Mouse (Mus musculus) ovary, postnatal 36 days (tissue): ENCODE measurements around the gene Eif4e3.

Source experiments
- DNase-seq: peaks from one replicate; pipeline ENCODE4 v3.0.0; 2022; ENCODE audit warnings: low spot score, mixed read lengths

Eif4e3 gene

DNA sequence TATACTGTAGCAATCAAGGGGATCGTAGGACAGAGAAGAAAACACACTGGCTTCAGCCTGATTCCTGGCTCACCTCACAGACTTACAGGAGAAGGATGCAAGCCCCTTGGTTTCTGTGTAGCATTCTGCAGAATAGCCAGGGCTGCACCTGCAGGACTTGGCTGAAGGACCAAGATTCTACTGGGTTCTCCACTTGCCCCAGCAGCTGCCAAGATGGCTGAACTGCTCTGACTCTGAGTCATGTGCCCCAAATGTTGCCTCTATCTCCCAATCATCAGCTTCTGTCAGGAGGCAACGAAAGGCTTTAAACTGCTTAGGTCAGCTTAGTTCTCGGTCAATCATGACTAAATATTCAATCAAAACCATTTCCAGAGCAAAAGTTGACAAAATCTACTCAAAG is 42.0 kb downstream of the Eif4e3 start:
- no peak for DNase-seq

DNA sequence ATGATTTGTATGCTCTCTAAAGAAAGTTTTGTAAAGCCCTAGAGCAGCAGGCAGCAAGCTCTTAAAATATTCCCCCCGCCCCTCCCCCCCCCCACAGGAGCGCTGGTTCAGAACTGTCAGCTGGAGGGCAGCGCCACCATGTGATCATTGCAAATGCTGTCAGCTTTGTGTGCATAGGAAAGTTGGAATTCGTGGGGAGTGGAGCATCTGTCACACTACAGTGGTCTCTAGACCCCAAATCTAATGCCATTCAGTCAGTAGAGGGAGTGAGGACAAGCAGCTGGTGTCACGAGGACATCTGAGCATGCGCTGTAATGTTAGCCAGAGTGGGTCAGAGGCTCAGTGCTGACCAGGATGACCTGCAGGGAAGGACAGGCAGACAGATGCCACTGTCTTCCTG is 42.9 kb downstream of the Eif4e3 start:
- no peak for DNase-seq

DNA sequence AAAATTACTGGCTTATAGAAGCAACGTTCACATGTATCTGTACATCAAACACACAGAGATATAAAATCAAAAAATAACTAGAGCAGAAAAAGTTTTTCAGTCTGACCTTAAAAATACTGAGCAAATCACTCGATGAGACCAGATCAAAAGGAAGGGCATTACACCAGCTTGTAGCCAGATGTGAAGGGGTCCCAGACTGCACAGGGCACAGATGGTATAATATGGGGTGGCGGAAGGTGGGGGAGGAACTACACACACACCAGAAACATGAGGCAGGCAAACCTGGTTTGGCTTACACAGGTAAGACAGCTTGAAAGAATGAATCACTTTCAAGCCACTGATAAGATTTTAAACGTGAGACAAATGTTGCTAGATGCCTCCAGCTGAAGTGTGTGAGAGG is 45.4 kb downstream of the Eif4e3 start:
- no peak for DNase-seq

DNA sequence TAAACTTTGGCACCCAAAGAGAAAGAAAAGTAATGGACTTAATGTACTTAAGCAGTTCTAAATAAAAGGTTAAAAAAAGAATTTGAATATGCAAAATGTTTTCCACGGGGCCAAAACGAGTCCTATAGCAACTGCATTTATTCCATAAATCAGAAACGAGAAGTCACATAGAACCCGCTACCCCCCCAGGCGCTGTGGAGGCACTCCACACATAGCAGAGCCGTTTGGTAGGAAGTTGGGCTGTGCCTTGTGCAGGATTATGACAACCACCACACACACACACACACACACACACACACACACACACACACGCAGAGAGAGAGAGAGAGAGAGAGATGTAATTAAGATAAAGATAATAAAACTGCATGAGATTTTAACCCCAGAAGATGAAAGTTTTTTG is 46.1 kb downstream of the Eif4e3 start:
- no peak for DNase-seq

DNA sequence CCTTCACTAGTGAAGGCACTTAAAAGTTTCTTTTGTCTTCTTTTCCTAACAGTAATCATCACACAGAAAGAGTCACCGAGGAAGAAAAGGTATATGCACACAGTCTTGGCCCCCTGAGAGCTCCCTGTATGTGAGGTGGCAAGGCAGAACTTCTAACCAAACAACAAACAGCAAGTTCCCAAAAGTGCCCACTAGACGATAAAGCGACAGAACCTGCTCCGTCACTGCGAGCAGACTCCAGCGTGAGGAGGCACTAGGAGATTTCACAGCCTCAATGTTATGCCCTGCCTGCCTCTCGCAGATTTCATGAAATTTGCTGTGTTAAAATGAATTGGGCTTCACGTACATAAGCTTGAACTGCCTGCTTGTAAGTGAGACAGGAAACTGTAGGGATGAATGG is 46.6 kb downstream of the Eif4e3 start:
- no peak for DNase-seq

- DNase-seq = no peak
Measured at GRCm38 (mm10) chr6:99619466-99619865, 47.1 kb downstream of the Eif4e3 start.

GRCm38 (mm10) chr6:99617867-99618266 is 48.7 kb downstream of the Eif4e3 start:
- DNase-seq = no peak

DNA sequence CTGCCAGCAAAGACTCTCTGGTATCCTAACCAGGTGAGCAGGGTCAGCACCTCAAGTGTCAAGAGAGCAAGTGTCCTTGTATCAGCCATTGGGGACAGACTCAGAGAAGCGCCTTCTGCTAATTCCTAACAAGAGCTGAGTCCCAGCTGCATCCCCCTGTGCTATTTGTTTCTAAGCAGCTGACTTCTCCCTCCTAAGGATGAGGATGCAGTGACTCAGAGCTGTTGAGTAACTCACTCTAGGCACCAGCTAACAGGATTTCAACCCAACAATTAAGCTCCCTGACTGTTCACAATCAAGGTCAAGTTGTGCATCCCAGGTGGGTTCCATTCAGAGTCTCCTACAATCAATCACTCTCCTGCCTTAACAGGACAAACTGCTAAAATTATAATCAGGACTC is 49.2 kb downstream of the Eif4e3 start:
- no peak for DNase-seq

- no peak for DNase-seq
Measured at GRCm38 (mm10) chr6:99615272-99615751, 51.3 kb downstream of the Eif4e3 start.

- no peak for DNase-seq
Measured at GRCm38 (mm10) chr6:99614566-99615271, 51.9 kb downstream of the Eif4e3 start.

DNA sequence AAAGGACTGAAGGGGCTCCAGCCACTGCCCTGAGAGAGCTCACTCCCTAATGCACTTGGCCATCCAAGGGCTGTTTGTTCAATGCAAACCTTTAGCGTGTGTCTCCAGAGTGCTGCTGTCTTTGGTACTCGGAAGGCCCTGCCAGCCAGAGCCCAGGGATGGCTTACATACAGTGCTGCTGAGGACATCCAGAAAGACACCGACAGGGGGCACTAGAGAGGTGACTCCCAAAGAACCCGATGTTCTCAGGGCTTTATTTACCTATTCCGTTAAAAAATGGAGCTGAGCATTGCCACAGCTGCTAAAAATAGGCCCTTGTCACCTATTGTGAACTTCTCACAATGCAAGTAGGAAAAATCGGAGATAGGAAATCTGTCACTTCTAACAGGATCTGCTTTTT is 54.7 kb downstream of the Eif4e3 start:
- no peak for DNase-seq

DNA sequence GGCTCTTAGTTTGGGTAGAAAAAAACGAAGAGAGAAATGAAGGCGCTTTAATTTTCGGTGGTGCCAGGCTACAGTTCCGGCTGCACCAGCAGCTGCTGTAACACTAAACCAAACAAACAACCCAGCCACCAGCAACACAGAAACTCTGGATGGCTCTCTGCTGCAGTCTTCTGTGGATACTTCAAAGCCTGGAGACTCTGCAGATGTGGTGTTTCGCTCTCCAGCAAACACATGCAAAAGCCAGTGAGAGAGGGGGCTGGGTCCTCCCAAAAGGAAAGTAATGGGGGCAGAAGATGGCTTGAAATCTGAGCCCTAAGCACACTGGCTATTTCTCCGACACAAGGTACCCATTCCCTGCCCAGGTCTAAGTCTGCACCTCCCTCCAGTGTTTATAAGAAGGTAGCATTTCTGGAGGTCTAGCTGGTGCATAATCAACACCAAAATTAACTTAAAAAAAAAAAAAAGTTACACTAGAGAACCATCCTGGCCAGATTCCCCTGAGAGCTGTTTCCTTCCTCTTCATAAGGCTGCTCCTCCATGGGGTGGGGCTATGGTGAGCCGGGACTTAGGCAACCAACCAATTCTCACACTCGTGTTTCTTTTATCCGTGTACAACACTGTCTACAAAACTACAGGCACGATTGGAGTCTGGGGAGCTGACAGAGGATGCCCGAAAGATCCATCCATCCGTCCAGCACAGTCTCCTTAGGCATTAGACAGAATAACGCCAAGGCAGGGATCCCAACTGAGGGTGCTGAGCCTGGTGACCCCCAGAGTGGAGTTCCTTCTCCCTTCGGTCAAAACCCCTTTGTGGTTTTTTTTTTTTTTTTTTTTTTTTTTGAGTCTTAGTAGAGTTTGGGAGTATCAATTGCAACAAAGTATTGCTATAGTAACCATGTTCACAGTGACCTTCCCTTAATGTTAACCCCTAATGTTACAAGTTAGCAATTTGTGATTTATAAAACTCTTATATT is 55.8 kb downstream of the Eif4e3 start:
- DNase-seq = no peak

DNA sequence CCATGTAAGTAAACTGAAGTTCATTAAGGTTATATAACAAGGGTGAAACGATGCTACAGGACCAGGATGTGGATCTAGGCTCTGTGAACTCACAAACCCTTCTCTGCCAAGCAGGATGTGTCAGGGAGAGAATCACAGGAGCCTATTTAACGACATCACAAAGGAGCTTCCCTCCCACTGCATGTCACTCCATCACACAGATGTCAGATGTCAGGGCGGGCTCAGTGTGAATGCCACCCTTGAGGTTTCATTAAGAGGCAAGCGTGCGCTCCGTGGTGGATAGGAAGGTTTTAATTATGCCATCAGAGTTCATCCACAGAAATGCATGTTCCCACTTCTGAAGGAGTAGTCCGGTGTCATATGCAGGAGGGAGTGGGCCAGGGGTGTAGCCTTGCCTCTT is 60.5 kb downstream of the Eif4e3 start:
- no peak for DNase-seq

DNA sequence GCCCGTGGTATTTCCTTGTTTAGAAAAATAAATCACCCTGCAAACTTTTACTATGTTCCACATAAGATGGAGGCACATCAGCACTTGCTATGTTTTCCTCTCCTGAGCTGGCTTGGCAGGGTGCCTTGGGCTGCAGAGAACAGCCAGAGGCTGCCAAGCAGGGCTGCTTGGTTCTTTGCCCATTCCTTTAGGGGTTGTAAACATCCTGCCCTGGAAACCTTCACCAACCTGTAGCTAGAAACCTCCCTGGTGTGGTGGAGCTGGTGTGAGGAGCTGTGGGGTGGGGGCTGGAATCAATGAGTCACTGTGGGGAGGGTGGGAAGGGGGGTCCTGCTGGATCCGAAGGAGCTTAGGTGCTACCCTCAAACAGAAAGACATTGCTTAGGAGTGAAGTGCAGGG is 61.8 kb downstream of the Eif4e3 start:
- peak; percentile 62 for DNase-seq

GRCm38 (mm10) chr6:99602434-99602833 is 64.1 kb downstream of the Eif4e3 start:
- no peak for DNase-seq

DNA sequence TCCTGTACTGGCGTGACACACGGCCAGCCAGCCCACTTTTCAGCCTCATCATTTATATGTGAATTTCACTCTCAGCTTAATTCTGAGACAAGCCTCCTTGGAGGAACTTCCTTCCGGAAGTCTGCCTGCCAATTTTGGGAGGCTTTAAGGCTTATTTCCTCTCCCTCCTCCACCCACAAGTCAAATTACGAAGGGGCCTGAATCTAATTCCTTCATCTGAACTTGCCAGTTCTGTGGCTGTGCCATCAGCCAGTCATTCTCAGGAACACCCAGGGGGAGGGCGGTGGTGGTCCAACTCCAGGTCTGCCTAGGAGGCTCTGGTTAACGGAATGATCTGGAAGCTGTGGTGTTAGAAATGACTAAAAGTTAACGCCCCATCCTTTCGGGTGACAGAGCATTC is 65.7 kb downstream of the Eif4e3 start:
- no peak for DNase-seq

DNA sequence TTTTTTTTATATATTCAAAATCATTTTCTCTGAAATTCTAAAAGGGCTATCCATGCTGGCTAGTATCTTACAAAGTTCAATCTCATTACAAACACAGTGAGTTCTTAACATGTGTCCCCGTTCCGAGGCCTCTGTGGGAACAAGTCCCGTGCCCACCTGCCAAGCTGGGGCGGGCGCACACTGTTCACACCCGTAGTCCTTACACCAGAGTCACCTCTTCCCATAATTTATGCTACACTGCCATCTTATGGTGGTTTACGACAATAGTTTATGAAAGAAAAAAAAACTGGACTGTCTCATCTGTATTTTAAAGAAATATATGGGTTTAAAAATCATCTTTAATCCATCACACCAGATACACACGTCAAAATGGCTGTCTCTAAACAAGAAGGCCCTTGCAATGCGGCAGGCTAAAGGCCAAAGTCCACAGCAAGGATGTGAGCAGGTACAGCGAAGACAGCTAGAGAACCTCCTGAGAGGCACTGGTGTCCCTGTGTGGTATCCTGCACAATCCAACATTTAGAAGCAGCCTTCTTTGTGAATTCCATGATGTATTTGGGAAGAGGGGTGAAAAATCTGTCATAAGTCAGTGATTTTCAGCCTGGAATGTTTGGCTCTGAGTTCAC is 66.3 kb downstream of the Eif4e3 start:
- peak; percentile 39 for DNase-seq

- no peak for DNase-seq
Measured at GRCm38 (mm10) chr6:99599651-99600050, 66.9 kb downstream of the Eif4e3 start.

GRCm38 (mm10) chr6:99599229-99599628 is 67.3 kb downstream of the Eif4e3 start:
- DNase-seq = no peak

DNA sequence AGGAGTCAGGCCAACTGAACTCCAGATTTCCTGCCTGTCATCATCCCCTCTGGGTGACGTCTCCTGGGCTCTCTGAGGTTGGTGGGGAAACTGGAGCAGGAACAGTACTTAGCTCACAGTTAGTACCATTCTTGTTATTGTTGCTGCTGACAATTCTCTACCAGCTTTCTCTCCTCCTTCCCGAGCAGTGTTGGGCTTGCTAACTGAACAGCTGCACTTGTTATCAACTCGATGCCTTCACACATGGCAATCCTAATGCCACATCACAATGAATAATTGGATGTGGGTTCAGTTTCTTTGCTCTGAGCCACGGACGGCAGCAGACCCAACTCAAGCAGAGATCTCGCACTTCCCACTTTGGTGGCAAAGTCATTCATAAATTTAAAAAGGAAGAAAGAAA is 89.5 kb downstream of the Eif4e3 start:
- DNase-seq = no peak

- DNase-seq = no peak
Measured at GRCm38 (mm10) chr6:99575633-99576032, 90.9 kb downstream of the Eif4e3 start.
